Mouse (Mus musculus) lung, adult 2 months (tissue): ENCODE data around the gene Runx2.

Experiments used
- CTCF ChIP-seq: fragments of 200-500 bp; IDR thresholded peaks from 2 replicates; pipeline ENCODE4 v1.5.1; 2011; ENCODE audit warnings: mild to moderate bottlenecking, low read length, control low read depth; ENCODE audit not compliant: insufficient read depth
- POLR2A ChIP-seq: fragments of 200-500 bp; IDR thresholded peaks from 2 replicates; pipeline ENCODE4 v1.6.1; 2011; ENCODE audit warnings: low read depth, mild to moderate bottlenecking, control low read depth, low read length, borderline replicate concordance; ENCODE audit errors: extremely low read depth

DNA sequence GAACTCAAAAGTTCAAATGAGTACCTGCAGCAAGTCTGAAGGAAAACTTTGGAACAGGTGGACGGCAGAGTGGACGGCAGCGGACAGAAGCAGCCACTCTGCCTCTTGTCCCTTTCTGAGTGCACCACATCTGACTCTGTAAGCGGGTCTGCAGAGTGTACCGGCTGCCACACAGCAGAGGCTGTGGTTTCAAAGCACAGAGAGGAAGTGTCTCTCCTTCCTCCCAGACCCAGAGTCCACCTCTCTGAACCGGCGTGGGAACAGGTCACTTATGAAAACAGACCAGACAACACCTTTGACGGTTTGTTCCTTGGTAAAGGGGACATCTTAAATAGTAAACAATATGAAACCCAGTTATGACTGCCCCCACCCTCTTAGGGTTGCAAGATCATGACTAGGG is 207.2 kb downstream of the Runx2 start:
- TF ChIP-seq CTCF (no peak), POLR2A (no peak)
